Mouse (Mus musculus) spleen, postnatal 10 days (tissue): ENCODE data around the gene Dbnl.
A peak's percentile ranks its signal among the peaks of the same experiment; 100 is the strongest.

Source experiments
- DNase-seq, 2 experiments: peaks; one replicate each; pipeline ENCODE4 v3.0.0; 2021 to 2022; ENCODE audit warnings: low spot score in 2 of 2

The Dbnl gene

GRCm38 (mm10) chr11:5788056-5789014 is at the start of gene Dbnl:
Gene Dbnl, plus strand, starts transcription at chr11:5788488.
- DNase-seq, result peak; percentile 93 to 98

DNA sequence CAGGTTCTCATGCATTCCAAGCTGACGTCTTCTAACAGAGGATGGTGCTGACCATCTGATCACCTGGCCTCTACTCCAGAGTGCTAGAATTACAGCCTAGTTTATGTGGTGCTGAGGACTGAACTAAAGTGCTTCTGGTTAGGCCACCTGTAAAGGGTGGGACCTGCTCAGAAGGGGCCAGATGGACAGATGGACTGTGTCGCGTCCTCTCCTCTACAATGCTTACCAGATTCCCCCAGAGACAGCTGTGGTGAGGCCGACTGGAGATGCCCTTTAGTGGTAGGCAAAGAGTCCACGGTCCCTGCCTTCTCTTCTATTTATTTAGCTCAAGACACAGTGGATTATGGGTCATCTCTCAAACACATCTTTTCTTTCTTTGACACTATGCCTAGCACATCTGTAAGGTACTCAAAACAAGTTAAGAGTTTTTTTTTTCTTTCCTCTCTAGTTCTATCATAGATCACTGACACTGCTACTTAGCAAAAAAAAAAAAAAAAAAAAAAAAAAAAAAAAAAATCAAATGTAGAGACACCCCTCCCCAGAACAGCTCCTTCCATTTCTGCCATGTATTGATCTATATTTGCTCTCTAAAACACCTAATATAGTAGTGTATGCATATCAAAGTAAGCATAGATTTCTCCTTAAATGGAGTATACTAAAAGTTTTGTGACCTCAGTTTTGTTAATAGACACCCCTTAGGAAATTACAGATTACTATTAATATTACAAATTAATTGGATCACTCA is 49.2 kb upstream of the Dbnl start:
- DNase-seq, result no peak

- DNase-seq, result no peak
These were observed 48.4 kb upstream of the Dbnl start for GRCm38 (mm10) chr11:5739846-5740245.

- DNase-seq, result no peak
These were observed 47.7 kb upstream of the Dbnl start for GRCm38 (mm10) chr11:5740599-5740964.

DNA sequence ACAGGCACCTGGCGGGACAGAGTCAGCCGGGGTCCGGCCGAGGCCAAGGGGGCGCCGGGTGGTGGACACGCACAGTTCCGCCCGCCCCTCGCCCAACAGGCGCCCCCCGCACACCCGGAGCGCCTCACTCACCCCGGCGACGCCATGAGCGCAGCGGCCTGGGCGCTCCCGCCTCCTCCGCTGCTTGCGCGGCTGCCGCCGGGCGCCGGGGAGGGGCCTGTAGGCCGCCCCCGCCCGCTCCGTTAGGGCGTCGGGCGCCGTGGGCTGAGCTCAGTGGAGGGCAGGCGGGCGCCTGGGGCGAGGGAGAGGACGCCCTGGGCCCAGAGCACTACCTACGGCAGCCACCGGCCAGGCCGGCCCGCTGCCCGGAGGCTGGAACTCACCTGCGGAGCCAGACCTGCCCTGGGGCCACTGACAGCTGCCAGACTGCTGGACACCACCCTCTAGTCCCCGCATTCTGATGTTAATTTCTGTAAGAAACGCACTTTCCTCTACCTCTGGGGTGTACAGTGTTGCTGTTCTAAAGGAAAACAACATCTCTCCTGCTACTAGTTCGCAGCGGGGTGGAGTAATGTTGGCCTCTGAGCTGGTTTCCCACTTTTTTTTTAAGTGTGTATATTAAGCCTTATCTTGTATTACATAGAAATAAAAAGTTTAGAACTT is 47.2 kb upstream of the Dbnl start:
- DNase-seq, result peak; percentile 82 to 88

DNA sequence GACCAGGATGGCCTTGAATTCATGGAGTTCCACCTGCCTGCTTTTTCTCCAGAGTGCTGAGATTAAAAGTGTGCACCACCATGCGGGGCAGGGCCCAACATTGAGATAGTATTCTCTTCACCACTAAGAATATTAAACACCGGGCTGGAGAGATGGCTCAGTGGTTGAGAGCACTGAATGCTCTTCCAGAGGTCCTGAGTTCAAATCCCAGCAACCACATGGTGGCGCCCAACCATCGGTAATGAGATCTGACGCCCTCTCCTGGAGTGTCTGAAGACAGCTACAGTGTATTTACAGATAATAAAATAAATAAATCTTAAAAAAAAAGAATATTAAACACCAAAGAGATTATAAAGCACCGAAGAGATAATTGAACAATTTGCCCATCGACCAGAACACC is 46.2 kb upstream of the Dbnl start:
- DNase-seq, result peak; percentile 29 to 64

GRCm38 (mm10) chr11:5744951-5745350 is 43.3 kb upstream of the Dbnl start:
- DNase-seq, result no peak

GRCm38 (mm10) chr11:5753755-5754154 is 34.5 kb upstream of the Dbnl start:
- no peak for DNase-seq

DNA sequence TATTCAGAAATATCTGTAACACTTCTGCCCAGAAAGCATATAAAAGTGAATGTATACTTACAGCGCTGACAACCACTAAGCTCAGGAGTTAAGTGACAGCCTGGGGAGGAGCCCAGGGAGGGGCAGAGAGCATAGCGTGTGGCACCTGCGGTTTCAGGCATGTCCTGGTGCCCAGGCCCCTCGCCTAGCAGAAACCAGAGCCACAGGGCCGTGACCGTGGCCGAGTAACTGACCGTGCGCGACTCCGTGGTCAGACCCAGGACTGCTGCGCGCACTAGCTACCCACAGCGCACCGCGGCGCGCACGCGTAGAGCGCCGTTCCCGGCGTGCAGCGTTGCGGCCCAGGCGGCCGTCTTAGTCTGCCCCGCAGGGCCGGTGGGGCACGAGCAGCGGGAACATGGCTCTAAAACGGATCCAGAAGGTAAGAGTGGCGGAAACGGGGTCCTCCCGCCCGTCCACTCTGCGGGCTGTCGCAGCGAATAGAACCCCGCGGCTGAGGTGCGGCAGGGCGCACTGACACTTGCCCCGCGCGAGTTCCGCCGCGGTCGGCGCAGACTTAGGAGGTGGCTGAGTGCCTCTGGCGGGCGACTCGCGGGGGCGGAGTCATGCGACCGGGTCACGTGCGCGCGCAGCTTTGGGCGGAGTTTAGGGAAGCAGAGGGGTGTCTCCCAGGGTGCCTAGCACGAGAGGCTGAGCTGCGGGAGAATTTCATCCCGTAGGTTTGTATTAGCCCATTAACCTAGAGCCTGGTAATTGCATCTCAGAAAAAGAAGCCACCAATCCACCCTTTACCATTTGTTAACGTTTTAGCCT is 26.3 kb upstream of the Dbnl start, which contains the start of gene Urgcp:
TSS of gene Urgcp (minus strand) at position 557 of the 813 bp plus-strand sequence.
- DNase-seq, result peak; percentile 97 to 98

GRCm38 (mm10) chr11:5762633-5762982 is 25.7 kb upstream of the Dbnl start:
- no peak for DNase-seq

DNA sequence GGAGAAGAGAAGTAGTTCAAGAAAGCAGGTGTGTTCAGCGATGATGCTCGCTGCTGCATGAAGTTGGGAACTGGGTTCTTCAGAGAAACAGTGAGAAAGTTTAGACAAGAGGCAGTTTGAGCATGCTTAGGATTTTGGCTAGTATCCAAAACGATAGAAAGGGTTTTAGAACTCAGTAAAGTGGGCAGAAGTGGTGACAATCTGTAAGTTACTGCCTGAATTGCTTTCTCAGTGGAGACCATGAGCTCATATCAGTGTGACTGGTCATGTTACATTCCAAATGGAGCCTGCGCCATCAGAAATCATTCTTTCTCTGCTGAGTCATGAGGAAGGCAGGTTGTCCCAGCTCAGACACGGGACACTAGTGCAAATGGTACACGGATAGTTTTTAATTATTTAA is 22.3 kb upstream of the Dbnl start:
- no peak for DNase-seq

- DNase-seq, result no peak
These were observed 9.8 kb upstream of the Dbnl start for GRCm38 (mm10) chr11:5778481-5778880.

- DNase-seq, result no peak
These were observed 8.2 kb upstream of the Dbnl start for GRCm38 (mm10) chr11:5780035-5780499.

GRCm38 (mm10) chr11:5782199-5782944 is 5.9 kb upstream of the Dbnl start:
- peak in 1 of 2 experiments; percentile 43 for DNase-seq

GRCm38 (mm10) chr11:5785732-5786131 is 2.6 kb upstream of the Dbnl start:
- DNase-seq, result no peak

- no peak for DNase-seq
These were observed 625 bp upstream of the Dbnl start for GRCm38 (mm10) chr11:5787671-5788055.

- DNase-seq, result peak; percentile 47 to 55
These were observed 924 bp downstream of the Dbnl start for GRCm38 (mm10) chr11:5789071-5789753.

DNA sequence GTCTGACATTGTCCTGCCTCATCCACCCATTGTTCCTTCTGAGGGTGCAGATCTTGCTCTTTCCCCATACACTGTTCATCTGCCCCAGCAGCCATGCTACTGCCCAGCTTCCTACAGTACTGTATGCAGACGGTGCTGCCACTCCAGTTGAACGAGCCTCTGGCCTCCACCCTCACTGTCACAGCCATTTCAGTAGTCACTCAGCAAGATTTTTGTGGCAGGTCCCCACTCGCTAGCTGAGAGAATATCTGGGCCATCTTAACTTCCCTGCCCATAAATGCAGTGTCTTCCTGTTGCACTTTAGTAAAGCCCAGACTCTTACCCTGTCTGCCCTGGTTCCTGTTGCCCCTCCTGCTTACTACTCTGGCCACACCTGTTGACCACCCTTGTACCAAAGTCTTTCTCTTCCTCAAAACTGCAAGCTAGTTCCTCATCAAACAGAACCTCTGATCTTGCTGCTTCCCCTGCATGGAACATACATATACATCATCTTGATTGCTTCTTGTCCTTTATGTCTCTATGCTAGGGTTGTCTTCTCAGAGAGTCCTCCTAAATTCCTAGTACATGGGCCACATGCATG is 1.6 kb downstream of the Dbnl start:
- peak in 1 of 2 experiments; percentile 50 for DNase-seq

DNA sequence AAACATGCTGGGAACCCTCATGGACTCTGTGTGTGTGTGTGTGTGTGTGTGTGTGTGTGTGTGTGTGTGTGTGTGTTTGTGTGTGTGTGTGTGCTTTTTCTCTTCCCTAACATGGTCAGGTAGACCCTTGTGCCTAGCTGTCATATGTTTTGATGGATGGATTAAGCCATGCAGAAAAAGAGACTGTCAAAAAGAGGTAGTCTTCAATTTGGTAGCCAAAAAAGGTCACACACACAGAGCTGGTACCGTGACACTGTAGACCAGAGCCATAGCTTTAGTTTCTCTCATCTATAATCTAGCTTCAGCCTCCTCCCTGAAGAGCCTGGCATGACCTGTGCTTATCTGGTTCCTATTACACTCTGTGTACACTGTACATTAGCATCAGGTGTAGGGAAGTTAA is 2.1 kb downstream of the Dbnl start:
- no peak for DNase-seq

DNA sequence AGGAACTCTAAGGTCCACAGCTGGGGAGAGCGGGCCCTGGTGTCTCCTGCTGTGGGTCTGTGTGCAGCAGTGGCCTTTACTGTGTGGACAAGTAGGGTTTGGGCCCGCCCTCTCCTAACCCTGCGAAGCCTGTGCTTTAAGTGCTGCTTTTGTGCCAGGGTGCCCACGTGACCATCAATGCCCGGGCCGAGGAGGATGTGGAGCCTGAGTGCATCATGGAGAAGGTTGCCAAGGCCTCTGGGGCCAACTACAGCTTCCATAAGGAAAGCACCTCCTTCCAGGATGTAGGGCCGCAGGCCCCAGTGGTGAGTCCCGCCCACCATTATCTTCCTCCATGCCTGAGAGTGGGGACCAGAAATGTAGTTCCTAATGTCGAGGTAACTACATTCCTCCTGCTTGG is 7.0 kb downstream of the Dbnl start:
- DNase-seq, result no peak
